Mouse (Mus musculus) CH12.LX (cell line): Measurements from ENCODE around the gene 4930544D05Rik. TPM values are rescaled to one million over a fixed set of nuclear protein-coding genes. Genes with fewer than 3 reads are reported as not detected.

Experiments used
- DNase-seq: peaks from one replicate; pipeline ENCODE4 v3.0.0-alpha.2; 2013; ENCODE audit errors: extremely low read depth
- H3K27ac ChIP-seq: 2 replicates; pipeline ENCODE4 v1.5.1; 2012; ENCODE audit warnings: low read depth, mild to moderate bottlenecking, control low read depth, moderate library complexity; ENCODE audit not compliant: insufficient read depth
- H3K27me3 ChIP-seq: replicated peaks from 2 replicates; pipeline ENCODE3; 2012; ENCODE audit warnings: inconsistent platforms
- H3K36me3 ChIP-seq, 2 experiments: replicated peaks in 1 of 2; 2 replicates each; pipeline versions ENCODE3 to v1.6.1; 2012; ENCODE audit warnings: inconsistent platforms in 1 of 2, low read length in 1 of 2, mild to moderate bottlenecking in 1 of 2, mixed read lengths in 1 of 2, moderate library complexity in 1 of 2; ENCODE audit not compliant: control insufficient read depth in 1 of 2, insufficient read depth in 1 of 2
- H3K4me1 ChIP-seq, 2 experiments: 2 replicates each; pipeline ENCODE4 v1.6.1; 2012; ENCODE audit warnings: inconsistent platforms in 1 of 2, moderate library complexity in 1 of 2; ENCODE audit not compliant: insufficient read depth in 2 of 2, control insufficient read depth in 1 of 2
- H3K4me2 ChIP-seq: 2 replicates; pipeline ENCODE4 v1.6.1; 2012; ENCODE audit warnings: low read depth, mild to moderate bottlenecking, control low read depth; ENCODE audit not compliant: poor library complexity, insufficient read depth, severe bottlenecking
- H3K4me3 ChIP-seq, 3 experiments: fragments of 150-350 bp in 1 of 3; sonication (generic) in 1 of 3; replicated peaks in 1 of 3; 2 replicates each; pipeline versions ENCODE3 to v1.5.1; 2011 to 2012; ENCODE audit warnings: low read depth in 2 of 3, low read length in 2 of 3, mild to moderate bottlenecking in 2 of 3, moderate library complexity in 2 of 3, control low read depth in 1 of 3, improper control_type of control experiment in 1 of 3, inconsistent platforms in 1 of 3, mixed read lengths in 1 of 3; ENCODE audit not compliant: poor library complexity in 1 of 3
- H3K79me2 ChIP-seq: replicated peaks from 2 replicates; pipeline ENCODE4 v1.6.1; 2012; ENCODE audit warnings: mild to moderate bottlenecking, moderate library complexity; ENCODE audit not compliant: control insufficient read depth, poor library complexity, insufficient read depth, severe bottlenecking; ENCODE audit errors: extremely low read depth
- H3K9ac ChIP-seq: 2 replicates; pipeline ENCODE4 v1.6.1; 2012; ENCODE audit warnings: low read depth, mild to moderate bottlenecking, control low read depth, moderate library complexity; ENCODE audit not compliant: insufficient read depth
- H3K9me3 ChIP-seq: replicated peaks from 2 replicates; pipeline ENCODE3; 2012; ENCODE audit warnings: low read length, inconsistent platforms, mixed read lengths
- CTCF ChIP-seq, 2 experiments: IDR thresholded peaks in 1 of 2; conservative IDR thresholded peaks in 1 of 2; 2 replicates each; pipeline ENCODE4 v1.5.1; 2011 to 2012; ENCODE audit warnings: low read depth in 2 of 2, low read length in 2 of 2, improper control_type of control experiment in 1 of 2, inconsistent platforms in 1 of 2, mild to moderate bottlenecking in 1 of 2, moderate library complexity in 1 of 2
- E2F4 ChIP-seq: IDR thresholded peaks from 2 replicates; pipeline ENCODE4 v1.6.1; 2011; ENCODE audit warnings: low read depth, low read length, improper control_type of control experiment; ENCODE audit not compliant: insufficient replicate concordance
- EP300 ChIP-seq: IDR thresholded peaks from 2 replicates; pipeline ENCODE4 v1.6.1; 2011; ENCODE audit warnings: low read length, improper control_type of control experiment
- GABPA ChIP-seq: IDR thresholded peaks from 2 replicates; pipeline ENCODE4 v1.6.1; 2012; ENCODE audit warnings: low read depth, low read length, improper control_type of control experiment, inconsistent platforms; ENCODE audit not compliant: insufficient replicate concordance
- IRF4 ChIP-seq: IDR thresholded peaks from 2 replicates; pipeline ENCODE4 v1.6.1; 2014; ENCODE audit warnings: low read depth, mild to moderate bottlenecking, inconsistent platforms, low read length, improper control_type of control experiment
- JUND ChIP-seq: conservative IDR thresholded peaks from 2 replicates; pipeline ENCODE4 v1.6.1; 2011; ENCODE audit warnings: low read depth, low read length, improper control_type of control experiment
- KAT2A ChIP-seq: IDR thresholded peaks from 2 replicates; pipeline ENCODE4 v1.6.1; 2012; ENCODE audit warnings: low read length, improper control_type of control experiment, inconsistent platforms; ENCODE audit not compliant: insufficient replicate concordance
- MEF2A ChIP-seq: IDR thresholded peaks from 2 replicates; pipeline ENCODE4 v1.6.1; 2014; ENCODE audit warnings: low read depth, mild to moderate bottlenecking, inconsistent platforms, low read length, improper control_type of control experiment, borderline replicate concordance
- MXI1 ChIP-seq: IDR thresholded peaks from 2 replicates; pipeline ENCODE4 v1.6.1; 2011; ENCODE audit warnings: mild to moderate bottlenecking, low read depth, low read length, improper control_type of control experiment
- NELFE ChIP-seq: IDR thresholded peaks from 2 replicates; pipeline ENCODE4 v1.6.1; 2011; ENCODE audit warnings: low read depth, low read length, improper control_type of control experiment
- SMC3 ChIP-seq: IDR thresholded peaks from 2 replicates; pipeline ENCODE4 v1.6.1; 2011; ENCODE audit warnings: low read depth, low read length, improper control_type of control experiment
- TBP ChIP-seq: conservative IDR thresholded peaks from 2 replicates; pipeline ENCODE4 v1.6.1; 2011; ENCODE audit warnings: low read depth, low read length, improper control_type of control experiment
- UBTF ChIP-seq: IDR thresholded peaks from 2 replicates; pipeline ENCODE4 v1.6.1; 2012; ENCODE audit warnings: low read depth, mild to moderate bottlenecking, inconsistent platforms, low read length, improper control_type of control experiment, moderate library complexity
- ZC3H11A ChIP-seq: IDR thresholded peaks from 2 replicates; pipeline ENCODE4 v1.6.1; 2012; ENCODE audit warnings: low read depth, mild to moderate bottlenecking, inconsistent platforms, low read length, improper control_type of control experiment
- ZMIZ1 ChIP-seq: IDR thresholded peaks from 2 replicates; pipeline ENCODE4 v1.6.1; 2012; ENCODE audit warnings: low read depth, mild to moderate bottlenecking, inconsistent platforms, low read length, improper control_type of control experiment
- dilution Hi-C: fragments of 300-500 bp; cut with MboI; formaldehyde crosslinking; loops from 2 replicates; pipeline ENCODE4 v1.14.3; 2020; ENCODE audit warnings: low sequenced_read_pairs; ENCODE audit not compliant: extremely low pct_unique_long_range_greater_than_20kb, extremely low pct_ligation_motif_present
- in situ Hi-C: fragments of 300-500 bp; cut with MboI; formaldehyde crosslinking; loops from 3 replicates; pipeline ENCODE4 v1.14.3; 2019; ENCODE audit warnings: low sequenced_read_pairs, low pct_ligation_motif_present, low pct_unique_long_range_greater_than_20kb, mixed read lengths
- polyA plus RNA-seq: library from polyadenylated mRNA; unstranded; fragments of >175 nt; gene quantifications from 2 replicates; pipeline ENCODE4 v1.2.1, GENCODE M21; 2012; ENCODE audit warnings: low read depth; ENCODE audit not compliant: insufficient read length
- total RNA-seq, 2 experiments: library from RNA; depleted of rRNA; stranded (reverse); fragments of 300-350 nt in 1 of 2; fragments of >200 nt in 1 of 2; gene quantifications; 2 replicates each; pipeline ENCODE4 v1.2.3; 2012 to 2014

4930544D05Rik gene
- total and polyA plus RNA-seq, 3 experiments = 0.17 TPM; not detected in 2

GRCm38 (mm10) chr11:70658942-70659341 is 43.3 kb downstream of the 4930544D05Rik start:
- H3K4me3 ChIP-seq = no peak overlapping the region
- dilution Hi-C loops = no loop called here
- TF ChIP-seq MEF2A (no peak), UBTF (no peak), SMC3 (no peak), GABPA (no peak), ZC3H11A (no peak), MXI1 (no peak)
- no peak overlapping the region for H3K9ac ChIP-seq
- no peak overlapping the region for H3K27ac ChIP-seq
- H3K4me2 ChIP-seq = no peak overlapping the region
- H3K27me3 ChIP-seq = no peaks in the 10 kb centered on the region
- in situ Hi-C loops = no loop called here
- peaks cover 5% of the 10 kb centered on the region for H3K79me2 ChIP-seq
- peaks cover 7 to 26% of the 10 kb centered on the region in 2 experiments for H3K4me1 ChIP-seq
- H3K36me3 ChIP-seq = peaks cover 23 to 54% of the 10 kb centered on the region in 2 experiments
- no peaks in the 10 kb centered on the region for H3K9me3 ChIP-seq
- no peak for DNase-seq

GRCm38 (mm10) chr11:70660571-70660970 is 44.9 kb downstream of the 4930544D05Rik start:
- TF ChIP-seq MEF2A (no peak), EP300 (no peak), JUND (no peak), NELFE (no peak), TBP (no peak), ZC3H11A (no peak), CTCF (conservative IDR thresholded peaks at IDR 0.05 in 1 of 2, IDR thresholded peaks at IDR 0.05 in 1 of 2; ENCODE audit: low read depth in 2 of 2, low read length in 2 of 2) (no peak), SMC3 (no peak), UBTF (no peak), ZMIZ1 (no peak), KAT2A (no peak), E2F4 (no peak), IRF4 (no peak)
- Histone ChIP-seq H3K4me1 (peaks cover 7 to 26% of the 10 kb centered on the region in 2 experiments), H3K9ac (no peak overlapping the region), H3K9me3 (no peaks in the 10 kb centered on the region), H3K36me3 (peaks cover 38 to 70% of the 10 kb centered on the region in 2 experiments), H3K27me3 (no peaks in the 10 kb centered on the region), H3K4me3 (no peak overlapping the region), H3K4me2 (no peak overlapping the region), H3K79me2 (no peaks in the 10 kb centered on the region), H3K27ac (no peak overlapping the region)
- in situ Hi-C loops = no loop called here
- dilution Hi-C loops = no loop called here
- DNase-seq = no peak
